Comparison of ENCODE assay signal across 8 mouse cellular contexts in genomic region chr17:71000255-71000654, GRCm38 (mm10). TPM values are rescaled to one million over a fixed set of nuclear protein-coding genes. Genes with fewer than 3 reads are reported as not detected.
A peak's percentile ranks its signal among the peaks of the same experiment; 100 is the strongest.
DNase-seq lines count a peak whose midpoint lies in the region; ATAC-seq and TF ChIP-seq lines count a peak whose summit lies in the region.

No protein-coding gene starts in this region.

- H3K4me1 ChIP-seq in forebrain, embryonic 14.5 days (ENCODE audit: control insufficient read depth, insufficient read depth, low read length), result 0 out of 2 replicates have a peak, but pooled peaks cover 3% of the 10 kb centered on the region
- 0 out of 2 replicates have a peak, but pooled peaks cover 4% of the 10 kb centered on the region for H3K4me1 ChIP-seq in forebrain, postnatal 0 days (ENCODE audit: insufficient read depth)
- H3K4me1 ChIP-seq in midbrain, embryonic 10.5 days, result peaks cover 30% of the 10 kb centered on the region
- peaks cover 13% of the 10 kb centered on the region for H3K4me1 ChIP-seq in midbrain, embryonic 15.5 days
- H3K4me1 ChIP-seq in limb, embryonic 11.5 days (ENCODE audit: control insufficient read depth, insufficient read depth, low read length), result peaks cover 5% of the 10 kb centered on the region; the same call in 1 of the 2 replicates
- H3K4me1 ChIP-seq in stomach, embryonic 15.5 days, result peaks cover 22% of the 10 kb centered on the region

- no peak overlapping the region for H3K9ac ChIP-seq in forebrain, embryonic 14.5 days (ENCODE audit: low read length)
- no peak overlapping the region for H3K9ac ChIP-seq in forebrain, postnatal 0 days
- H3K9ac ChIP-seq in midbrain, embryonic 15.5 days, result no peak overlapping the region
- H3K9ac ChIP-seq in limb, embryonic 11.5 days (ENCODE audit: low read length), result no peak overlapping the region
- H3K9ac ChIP-seq in stomach, embryonic 15.5 days, result no peak overlapping the region

- peak overlapping the region; percentile 25 for H3K4me2 ChIP-seq in forebrain, embryonic 14.5 days (ENCODE audit: low read length)
- H3K4me2 ChIP-seq in forebrain, postnatal 0 days (ENCODE audit: low read depth), result no peak overlapping the region
- no peak overlapping the region; the same call in 1 of the 2 replicates for H3K4me2 ChIP-seq in midbrain, embryonic 15.5 days
- peak overlapping the region; percentile 27 for H3K4me2 ChIP-seq in limb, embryonic 11.5 days (ENCODE audit: low read depth, severe bottlenecking)
- peak overlapping the region; percentile 59 for H3K4me2 ChIP-seq in stomach, embryonic 15.5 days

- H3K36me3 ChIP-seq in forebrain, embryonic 14.5 days (ENCODE audit: control insufficient read depth, insufficient read depth, low read length), result peaks cover 12% of the 10 kb centered on the region; the same call in 1 of the 2 replicates
- peaks cover 5% of the 10 kb centered on the region; the same call in 1 of the 2 replicates for H3K36me3 ChIP-seq in forebrain, postnatal 0 days (ENCODE audit: insufficient read depth)
- H3K36me3 ChIP-seq in midbrain, embryonic 10.5 days, result peaks cover 22% of the 10 kb centered on the region
- H3K36me3 ChIP-seq in midbrain, embryonic 15.5 days (replicated peaks), result no peaks in the 10 kb centered on the region
- peaks cover 6% of the 10 kb centered on the region for H3K36me3 ChIP-seq in limb, embryonic 11.5 days (ENCODE audit: control insufficient read depth, insufficient read depth, low read length)
- peaks cover 10% of the 10 kb centered on the region; the same call in 1 of the 2 replicates for H3K36me3 ChIP-seq in stomach, embryonic 15.5 days

- 76% methylated on average over 2 of the region's 2 CpGs for WGBS in forebrain, embryonic 14.5 days
- WGBS in forebrain, postnatal 0 days, result 77% methylated on average over 2 of the region's 2 CpGs
- 71% methylated on average over 2 of the region's 2 CpGs for WGBS in midbrain, embryonic 10.5 days
- WGBS in midbrain, embryonic 15.5 days, result 71% methylated on average over 2 of the region's 2 CpGs
- WGBS in limb, embryonic 11.5 days, result 89% methylated on average over 2 of the region's 2 CpGs
- WGBS in stomach, embryonic 15.5 days, result 43% methylated on average over 2 of the region's 2 CpGs

- no peaks in the 10 kb centered on the region for H3K9me3 ChIP-seq in forebrain, embryonic 14.5 days (replicated peaks; ENCODE audit: control insufficient read depth, low read length)
- H3K9me3 ChIP-seq in forebrain, postnatal 0 days (ENCODE audit: low read length), result no peaks in the 10 kb centered on the region
- no peaks in the 10 kb centered on the region for H3K9me3 ChIP-seq in midbrain, embryonic 10.5 days (replicated peaks)
- H3K9me3 ChIP-seq in midbrain, embryonic 15.5 days, result no peaks in the 10 kb centered on the region
- no peaks in the 10 kb centered on the region for H3K9me3 ChIP-seq in limb, embryonic 11.5 days (ENCODE audit: control insufficient read depth, low read length)
- H3K9me3 ChIP-seq in stomach, embryonic 15.5 days, result no peaks in the 10 kb centered on the region

- no peak overlapping the region for H3K27ac ChIP-seq in forebrain, embryonic 14.5 days (ENCODE audit: low read depth, low read length)
- H3K27ac ChIP-seq in forebrain, postnatal 0 days (ENCODE audit: low read depth, low read length), result no peak overlapping the region
- H3K27ac ChIP-seq in midbrain, embryonic 10.5 days (replicated peaks), result no peak overlapping the region
- H3K27ac ChIP-seq in midbrain, embryonic 15.5 days, result no peak overlapping the region
- no peak overlapping the region for H3K27ac ChIP-seq in limb, embryonic 11.5 days (replicated peaks; ENCODE audit: low read depth, low read length)
- no peak overlapping the region for H3K27ac ChIP-seq in stomach, embryonic 15.5 days

- H3K27me3 ChIP-seq in forebrain, embryonic 14.5 days (replicated peaks; ENCODE audit: control insufficient read depth, insufficient read depth, low read length), result no peaks in the 10 kb centered on the region
- no peaks in the 10 kb centered on the region for H3K27me3 ChIP-seq in forebrain, postnatal 0 days (ENCODE audit: insufficient read depth, low read length)
- H3K27me3 ChIP-seq in midbrain, embryonic 10.5 days (ENCODE audit: low read depth, poor library complexity, severe bottlenecking), result no peaks in the 10 kb centered on the region
- H3K27me3 ChIP-seq in midbrain, embryonic 15.5 days (replicated peaks), result no peaks in the 10 kb centered on the region
- H3K27me3 ChIP-seq in limb, embryonic 11.5 days (ENCODE audit: control insufficient read depth, insufficient read depth, low read length), result no peaks in the 10 kb centered on the region
- H3K27me3 ChIP-seq in stomach, embryonic 15.5 days (replicated peaks), result no peaks in the 10 kb centered on the region

- no peak for TF ChIP-seq CTCF in forebrain, postnatal 0 days (IDR thresholded peaks at IDR 0.05; ENCODE audit: low read depth)

- no peak for DNase-seq in forebrain, embryonic 14.5 days (ENCODE audit: low spot score)
- no peak for DNase-seq in forebrain, postnatal 0 days
- no peak for DNase-seq in midbrain, embryonic 10.5 days (ENCODE audit: low spot score)
- DNase-seq in limb, embryonic 11.5 days (ENCODE audit: low spot score), result no peak
- DNase-seq in adrenal gland, adult 8-10 months, result no peak
- DNase-seq in adrenal gland, postnatal 36 days, result no peak

- no peak for ATAC-seq in forebrain, embryonic 14.5 days
- ATAC-seq in forebrain, postnatal 0 days, result no peak
- no peak for ATAC-seq in midbrain, embryonic 15.5 days (replicated peaks)
- ATAC-seq in limb, embryonic 11.5 days (ENCODE audit: insufficient number of reproducible peaks, low FRiP score, low TSS enrichment, low read depth), result no peak
- ATAC-seq in stomach, embryonic 15.5 days (ENCODE audit: insufficient read depth, low FRiP score, low read depth), result no peak

- H3K4me3 ChIP-seq in forebrain, embryonic 14.5 days (ENCODE audit: low read depth, low read length), result no peak overlapping the region
- no peak overlapping the region for H3K4me3 ChIP-seq in forebrain, postnatal 0 days (ENCODE audit: low read depth, low read length)
- H3K4me3 ChIP-seq in midbrain, embryonic 10.5 days, result peak overlapping the region; percentile 72
- no peak overlapping the region for H3K4me3 ChIP-seq in midbrain, embryonic 15.5 days
- no peak overlapping the region for H3K4me3 ChIP-seq in limb, embryonic 11.5 days (ENCODE audit: low read depth, low read length)
- peak overlapping the region; percentile 25 for H3K4me3 ChIP-seq in stomach, embryonic 15.5 days (replicated peaks)

RNA-seq across cellular contexts. Expression of gene Myom1, which starts 2.2 kb away (rescaled TPM):
- polyA plus RNA-seq in forebrain, embryonic 14.5 days (2014; fragmentation: Nextera tagmentation; extraction: Ambion mirVana), result 0.82 and 1.0 TPM in 2 replicates
- 1.5 and 2.0 TPM in 2 replicates for total RNA-seq in forebrain, postnatal 0 days (2014; rRNA removed)
- 0.52 and 1.2 TPM in 2 replicates for polyA plus RNA-seq in forebrain, postnatal 0 days (2015; fragmentation: Nextera tagmentation; extraction: Ambion mirVana)
- polyA plus RNA-seq in midbrain, embryonic 10.5 days (2016; fragmentation: Nextera tagmentation; extraction: Ambion mirVana), result 1.7 and 2.3 TPM in 2 replicates
- 0.87 and 1.3 TPM in 2 replicates for polyA plus RNA-seq in midbrain, embryonic 15.5 days (2015; fragmentation: Nextera tagmentation; extraction: Ambion mirVana)
- 4.5 and 4.7 TPM in 2 replicates for polyA plus RNA-seq in limb, embryonic 11.5 days (2014; fragmentation: Nextera tagmentation; extraction: Ambion mirVana)
- 12.7 and 12.8 TPM in 2 replicates for polyA plus RNA-seq in stomach, embryonic 15.5 days (2015; fragmentation: Nextera tagmentation; extraction: Ambion mirVana)
- 1 to 10 TPM; 1.4 to 2.4 (median 2.0) TPM for total RNA-seq in adrenal gland, adult 8-10 months (2022)
- 1 to 10 TPM; 2.0 to 4.2 TPM for total RNA-seq in adrenal gland, postnatal 36 days (2021)

RNA-seq across cellular contexts. Expression of gene Myl12a, which starts 2.4 kb away (rescaled TPM):
- polyA plus RNA-seq in forebrain, embryonic 14.5 days (2014; fragmentation: Nextera tagmentation; extraction: Ambion mirVana), result 143 and 158 TPM in 2 replicates
- total RNA-seq in forebrain, postnatal 0 days (2014; rRNA removed), result 35.6 and 37.0 TPM in 2 replicates
- 80.4 and 80.8 TPM in 2 replicates for polyA plus RNA-seq in forebrain, postnatal 0 days (2015; fragmentation: Nextera tagmentation; extraction: Ambion mirVana)
- 366 and 403 TPM in 2 replicates for polyA plus RNA-seq in midbrain, embryonic 10.5 days (2016; fragmentation: Nextera tagmentation; extraction: Ambion mirVana)
- 93.2 and 107 TPM in 2 replicates for polyA plus RNA-seq in midbrain, embryonic 15.5 days (2015; fragmentation: Nextera tagmentation; extraction: Ambion mirVana)
- polyA plus RNA-seq in limb, embryonic 11.5 days (2014; fragmentation: Nextera tagmentation; extraction: Ambion mirVana), result 576 and 577 TPM in 2 replicates
- 495 and 517 TPM in 2 replicates for polyA plus RNA-seq in stomach, embryonic 15.5 days (2015; fragmentation: Nextera tagmentation; extraction: Ambion mirVana)
- total RNA-seq in adrenal gland, adult 8-10 months (2022), result 100 to 1,000 TPM; 265 to 302 (median 283) TPM
- 100 to 1,000 TPM; 295 to 326 TPM for total RNA-seq in adrenal gland, postnatal 36 days (2021)

Comparison
In these comparisons a context has a peak if more than half of its experiments do, and no peak if none do; other contexts are left out.
1. H3K4me2 ChIP-seq: peak in forebrain, embryonic 14.5 days (single experiment), limb, embryonic 11.5 days (single experiment) and stomach, embryonic 15.5 days (single experiment); none in forebrain, postnatal 0 days (single experiment) and midbrain, embryonic 15.5 days (single experiment).
2. H3K4me3 ChIP-seq: peak in midbrain, embryonic 10.5 days (single experiment) and stomach, embryonic 15.5 days (single experiment); none in forebrain, embryonic 14.5 days (single experiment), forebrain, postnatal 0 days (single experiment), midbrain, embryonic 15.5 days (single experiment) and limb, embryonic 11.5 days (single experiment).